Mouse (Mus musculus): ENCODE measurements around the gene Scp2d1.

DNA sequence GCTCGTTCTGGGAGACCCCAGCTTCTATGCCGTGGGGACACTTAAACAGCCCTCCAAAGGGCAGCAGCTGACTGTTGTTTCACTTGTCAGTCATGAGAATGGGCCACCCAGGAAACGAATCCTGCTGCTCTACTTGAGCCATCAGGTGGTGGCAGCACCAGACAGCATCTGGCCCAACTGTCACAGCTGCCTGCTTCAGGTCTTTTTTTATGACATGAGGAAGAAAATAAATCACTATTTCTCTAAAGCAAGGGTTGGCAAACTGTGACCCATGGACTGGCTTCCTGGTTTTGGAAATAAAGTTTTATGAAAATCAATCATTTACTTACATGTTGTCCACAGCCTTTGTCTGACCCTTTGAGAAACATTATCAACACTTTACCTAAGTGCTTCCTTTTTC lies 41.6 kb upstream of the Scp2d1 start:
- TF ChIP-seq POLR2A (IDR thresholded peaks at IDR 0.05; ENCODE audit: insufficient read depth, low read depth, low read length) (no peak), CTCF (IDR thresholded peaks at IDR 0.05; ENCODE audit: insufficient read depth, low read depth, low read length) (no peak)

All from olfactory bulb, adult 2 months (tissue).